ENCODE assay signal across 26 mouse cellular contexts in genomic region chr3:13250721-13251120, GRCm38 (mm10).
"Had no signal": no experiment of that assay in that cellular context is flagged by ENCODE, and none has a peak within 500 bp of the region (broad histone marks: within the 10 kb centered on the region; RNA-seq: fewer than 3 reads in every experiment).

No protein-coding gene starts in this region.

- H3K9ac ChIP-seq: heart, embryonic 13.5 days; heart, embryonic 15.5 days; hindbrain, embryonic 13.5 days; hindbrain, embryonic 15.5 days; kidney, embryonic 15.5 days; limb, embryonic 13.5 days; limb, embryonic 15.5 days; liver, embryonic 12.5 days; liver, embryonic 14.5 days had no signal

- H3K27ac ChIP-seq: heart, embryonic 13.5 days; heart, embryonic 15.5 days; hindbrain, embryonic 13.5 days; hindbrain, embryonic 15.5 days; hindbrain, postnatal 0 days; kidney, embryonic 15.5 days; kidney, postnatal 0 days; limb, embryonic 13.5 days; limb, embryonic 15.5 days; liver, embryonic 12.5 days; liver, embryonic 14.5 days had no signal

- H3K27me3 ChIP-seq: heart, embryonic 13.5 days; heart, embryonic 15.5 days; hindbrain, embryonic 13.5 days; hindbrain, embryonic 15.5 days; kidney, embryonic 15.5 days; limb, embryonic 13.5 days; limb, embryonic 15.5 days; liver, embryonic 12.5 days had no signal

- H3K4me2 ChIP-seq: heart, embryonic 11.5 days; heart, embryonic 13.5 days; heart, embryonic 15.5 days; hindbrain, embryonic 13.5 days; hindbrain, embryonic 15.5 days; kidney, embryonic 15.5 days; limb, embryonic 13.5 days; limb, embryonic 15.5 days; liver, embryonic 12.5 days had no signal

- ATAC-seq: hindbrain, postnatal 0 days; intestine, embryonic 16.5 days; liver, embryonic 12.5 days had no signal

- DNase-seq: gastrocnemius, postnatal 14 days; gastrocnemius, postnatal 36 days; heart, adult 18-20 months; heart, postnatal 14 days; heart, postnatal 36 days; kidney, adult 11 months; kidney, adult 2 months; kidney, adult 9 months; kidney, postnatal 14 days; kidney, postnatal 36 days; layer of hippocampus, adult 9-11 months; layer of hippocampus, postnatal 36 days; left cerebral cortex, postnatal 4 days had no signal

- H3K36me3 ChIP-seq: heart, embryonic 13.5 days; heart, embryonic 15.5 days; hindbrain, embryonic 13.5 days; hindbrain, embryonic 15.5 days; kidney, embryonic 15.5 days; limb, embryonic 13.5 days; limb, embryonic 15.5 days; liver, embryonic 12.5 days had no signal

- H3K4me1 ChIP-seq: heart, embryonic 13.5 days; heart, embryonic 15.5 days; hindbrain, embryonic 13.5 days; hindbrain, embryonic 15.5 days; kidney, embryonic 15.5 days; limb, embryonic 13.5 days; limb, embryonic 15.5 days; liver, embryonic 12.5 days had no signal

- H3K4me3 ChIP-seq: heart, embryonic 13.5 days; heart, embryonic 15.5 days; hindbrain, embryonic 13.5 days; hindbrain, embryonic 15.5 days; kidney, embryonic 15.5 days; limb, embryonic 13.5 days; limb, embryonic 15.5 days; liver, embryonic 12.5 days had no signal

- H3K9me3 ChIP-seq: heart, embryonic 13.5 days; heart, embryonic 15.5 days; hindbrain, embryonic 13.5 days; hindbrain, embryonic 15.5 days; kidney, embryonic 15.5 days; limb, embryonic 13.5 days; limb, embryonic 15.5 days; liver, embryonic 12.5 days had no signal
